Mouse (Mus musculus) hindbrain, embryonic 13.5 days (tissue): ENCODE measurements at regions not wholly inside any gene's neighbourhood (a gene's known extent, or its start where the extent isn't known, plus 50 kb on each side); places are given as distances from the start of the nearest gene placed in this dataset.

Experiments used
- ATAC-seq: fragments of 200-750 bp; cut with Nextera tagmentation; 2 replicates; pipeline ENCODE4 v1.8.0; 2017; ENCODE audit warnings: moderate TSS enrichment; ENCODE audit not compliant: low FRiP score
- H3K27ac ChIP-seq: fragments of 300-500 bp; sonication (generic); 2 replicates; pipeline ENCODE4 v1.5.1; 2015; ENCODE audit warnings: inconsistent platforms, mild to moderate bottlenecking, moderate library complexity
- H3K27me3 ChIP-seq: fragments of 300-500 bp; sonication (generic); 2 replicates; pipeline ENCODE4 v1.6.1; 2015; ENCODE audit warnings: mild to moderate bottlenecking, inconsistent platforms
- H3K36me3 ChIP-seq: fragments of 300-500 bp; sonication (generic); 2 replicates; pipeline ENCODE4 v1.6.1; 2015; ENCODE audit warnings: mild to moderate bottlenecking, inconsistent platforms
- H3K4me1 ChIP-seq: fragments of 300-500 bp; sonication (generic); replicated peaks from 2 replicates; pipeline ENCODE4 v1.6.1; 2015; ENCODE audit warnings: inconsistent platforms
- H3K4me2 ChIP-seq: fragments of 300-500 bp; sonication (generic); 2 replicates; pipeline ENCODE4 v1.6.1; 2015; ENCODE audit warnings: inconsistent platforms, mild to moderate bottlenecking, moderate library complexity
- H3K4me3 ChIP-seq: fragments of 300-500 bp; sonication (generic); 2 replicates; pipeline ENCODE4 v1.5.1; 2015; ENCODE audit warnings: mild to moderate bottlenecking, inconsistent platforms
- H3K9ac ChIP-seq: fragments of 300-500 bp; sonication (generic); 2 replicates; pipeline ENCODE4 v1.6.1; 2015; ENCODE audit warnings: mild to moderate bottlenecking, inconsistent platforms
- H3K9me3 ChIP-seq: fragments of 300-500 bp; sonication (generic); 2 replicates; pipeline ENCODE4 v1.6.1; 2016; ENCODE audit warnings: inconsistent platforms
- WGBS: fragments of 180-500 bp; shearing (Covaris S2); methylation state at CpG from one replicate; pipeline ENCODE4 v1.1.7; 2015; 5-methylcytosine and 5-hydroxymethylcytosine counted together

GRCm38 (mm10) chr13:59393231-59393938 lies 191.6 kb downstream of the Agtpbp1 start:
- Histone ChIP-seq H3K27ac (no peak overlapping the region), H3K4me3 (no peak overlapping the region), H3K9ac (no peak overlapping the region), H3K4me2 (no peak overlapping the region), H3K4me1 (peaks cover 2% of the 10 kb centered on the region), H3K36me3 (no peaks in the 10 kb centered on the region), H3K27me3 (no peaks in the 10 kb centered on the region), H3K9me3 (no peaks in the 10 kb centered on the region)
- ATAC-seq = no peak
- WGBS = 71% methylated on average over 12 of the region's 12 CpGs

GRCm38 (mm10) chr13:59392828-59393227 lies 192.2 kb downstream of the Agtpbp1 start:
- Histone ChIP-seq H3K4me1 (peaks cover 8% of the 10 kb centered on the region), H3K27me3 (no peaks in the 10 kb centered on the region), H3K36me3 (no peaks in the 10 kb centered on the region), H3K9me3 (no peaks in the 10 kb centered on the region), H3K4me2 (no peak overlapping the region), H3K4me3 (no peak overlapping the region), H3K27ac (no peak overlapping the region), H3K9ac (no peak overlapping the region)
- no peak for ATAC-seq
- 91% methylated on average over 4 of the region's 4 CpGs for WGBS

- 57% methylated on average over 14 of the region's 14 CpGs for WGBS
- ATAC-seq = peak; percentile 70
Measured at GRCm38 (mm10) chr13:59387627-59388325, 197.3 kb downstream of the Agtpbp1 start.

GRCm38 (mm10) chr13:59386935-59387540 lies 198.0 kb downstream of the Agtpbp1 start:
- no peak; the same call in 1 of the 2 replicates for ATAC-seq
- H3K36me3 ChIP-seq = no peaks in the 10 kb centered on the region
- no peak overlapping the region for H3K9ac ChIP-seq
- H3K27ac ChIP-seq = no peak overlapping the region
- no peak overlapping the region for H3K4me2 ChIP-seq
- peaks cover 27% of the 10 kb centered on the region for H3K4me1 ChIP-seq
- WGBS = 61% methylated on average over 7 of the region's 7 CpGs
- H3K27me3 ChIP-seq = no peaks in the 10 kb centered on the region
- H3K4me3 ChIP-seq = no peak overlapping the region
- H3K9me3 ChIP-seq = no peaks in the 10 kb centered on the region

More at GRCm38 (mm10) chr13:59387627-59388325, 197.3 kb downstream of the Agtpbp1 start:
- Histone ChIP-seq H3K4me3 (no peak overlapping the region), H3K27ac (peak overlapping the region; percentile 64; the same call in 1 of the 2 replicates), H3K4me2 (no peak overlapping the region), H3K36me3 (no peaks in the 10 kb centered on the region), H3K4me1 (peaks cover 27% of the 10 kb centered on the region), H3K9me3 (no peaks in the 10 kb centered on the region), H3K9ac (no peak overlapping the region), H3K27me3 (no peaks in the 10 kb centered on the region)

GRCm38 (mm10) chr13:59385824-59386223 lies 199.2 kb downstream of the Agtpbp1 start:
- 67% methylated on average over 6 of the region's 6 CpGs for WGBS
- H3K4me3 ChIP-seq = no peak overlapping the region
- peaks cover 27% of the 10 kb centered on the region for H3K4me1 ChIP-seq
- H3K27me3 ChIP-seq = no peaks in the 10 kb centered on the region
- no peaks in the 10 kb centered on the region for H3K9me3 ChIP-seq
- H3K9ac ChIP-seq = no peak overlapping the region
- no peak overlapping the region for H3K4me2 ChIP-seq
- no peaks in the 10 kb centered on the region for H3K36me3 ChIP-seq
- ATAC-seq = no peak
- no peak overlapping the region for H3K27ac ChIP-seq

- Histone ChIP-seq H3K27ac (no peak overlapping the region), H3K27me3 (no peaks in the 10 kb centered on the region), H3K4me1 (no peaks in the 10 kb centered on the region), H3K4me3 (no peak overlapping the region), H3K9me3 (no peaks in the 10 kb centered on the region), H3K9ac (no peak overlapping the region), H3K36me3 (no peaks in the 10 kb centered on the region), H3K4me2 (no peak overlapping the region)
- 86% methylated on average over 12 of the region's 12 CpGs for WGBS
- ATAC-seq = no peak
Measured at GRCm38 (mm10) chr13:59370141-59370816, 214.7 kb downstream of the Agtpbp1 start.

GRCm38 (mm10) chr13:59368550-59369449 lies 216.2 kb downstream of the Agtpbp1 start:
- Histone ChIP-seq H3K4me2 (no peak overlapping the region), H3K27me3 (no peaks in the 10 kb centered on the region), H3K27ac (no peak overlapping the region), H3K4me1 (no peaks in the 10 kb centered on the region), H3K9me3 (no peaks in the 10 kb centered on the region), H3K9ac (no peak overlapping the region), H3K4me3 (no peak overlapping the region), H3K36me3 (no peaks in the 10 kb centered on the region)
- ATAC-seq = no peak
- 83% methylated on average over 13 of the region's 13 CpGs for WGBS

GRCm38 (mm10) chr13:59365460-59365859 lies 219.6 kb downstream of the Agtpbp1 start:
- 41% methylated on average over 5 of the region's 5 CpGs for WGBS
- H3K9ac ChIP-seq = no peak overlapping the region

GRCm38 (mm10) chr13:59363428-59363827 lies 221.6 kb downstream of the Agtpbp1 start:
- ATAC-seq = no peak

More at GRCm38 (mm10) chr13:59365460-59365859, 219.6 kb downstream of the Agtpbp1 start:
- Histone ChIP-seq H3K4me2 (no peak overlapping the region), H3K27me3 (no peaks in the 10 kb centered on the region), H3K27ac (no peak overlapping the region), H3K4me3 (no peak overlapping the region), H3K36me3 (no peaks in the 10 kb centered on the region), H3K4me1 (no peaks in the 10 kb centered on the region), H3K9me3 (no peaks in the 10 kb centered on the region)
- ATAC-seq = no peak

GRCm38 (mm10) chr13:59361323-59361722 lies 223.7 kb downstream of the Agtpbp1 start:
- Histone ChIP-seq H3K36me3 (no peaks in the 10 kb centered on the region), H3K27me3 (no peaks in the 10 kb centered on the region), H3K4me3 (no peak overlapping the region), H3K27ac (no peak overlapping the region), H3K9me3 (no peaks in the 10 kb centered on the region), H3K4me1 (no peaks in the 10 kb centered on the region), H3K4me2 (no peak overlapping the region), H3K9ac (no peak overlapping the region)
- 96% methylated on average over 7 of the region's 7 CpGs for WGBS
- no peak for ATAC-seq

More at GRCm38 (mm10) chr13:59363428-59363827, 221.6 kb downstream of the Agtpbp1 start:
- H3K27ac ChIP-seq = no peak overlapping the region
- no peak overlapping the region for H3K9ac ChIP-seq
- H3K27me3 ChIP-seq = no peaks in the 10 kb centered on the region
- no peaks in the 10 kb centered on the region for H3K9me3 ChIP-seq
- no peaks in the 10 kb centered on the region for H3K4me1 ChIP-seq
- no peak overlapping the region for H3K4me2 ChIP-seq
- 75% methylated on average over 10 of the region's 10 CpGs for WGBS
- H3K4me3 ChIP-seq = no peak overlapping the region
- H3K36me3 ChIP-seq = no peaks in the 10 kb centered on the region

- ATAC-seq = no peak
- no peak overlapping the region for H3K9ac ChIP-seq
- no peaks in the 10 kb centered on the region for H3K27me3 ChIP-seq
- no peak overlapping the region for H3K4me3 ChIP-seq
- no peaks in the 10 kb centered on the region for H3K9me3 ChIP-seq
- no peak overlapping the region for H3K4me2 ChIP-seq
- H3K36me3 ChIP-seq = no peaks in the 10 kb centered on the region
- no peaks in the 10 kb centered on the region for H3K4me1 ChIP-seq
- H3K27ac ChIP-seq = no peak overlapping the region
- 83% methylated on average over 3 of the region's 3 CpGs for WGBS
Measured at GRCm38 (mm10) chr13:59360026-59360425, 225.0 kb downstream of the Agtpbp1 start.
